Mouse (Mus musculus): Measurements from ENCODE around the gene Tacr1.

- TF ChIP-seq POLR2A (IDR thresholded peaks at IDR 0.05; ENCODE audit: low read depth, low read length), result no peak
- TF ChIP-seq CTCF (conservative IDR thresholded peaks at IDR 0.05; ENCODE audit: insufficient read depth, insufficient read length, low read depth, low read length), result no peak
These were observed 147.1 kb downstream of the Tacr1 start for GRCm38 (mm10) chr6:82549270-82549669.

All from kidney, adult 2 months (tissue).